In the genomic region with DNA sequence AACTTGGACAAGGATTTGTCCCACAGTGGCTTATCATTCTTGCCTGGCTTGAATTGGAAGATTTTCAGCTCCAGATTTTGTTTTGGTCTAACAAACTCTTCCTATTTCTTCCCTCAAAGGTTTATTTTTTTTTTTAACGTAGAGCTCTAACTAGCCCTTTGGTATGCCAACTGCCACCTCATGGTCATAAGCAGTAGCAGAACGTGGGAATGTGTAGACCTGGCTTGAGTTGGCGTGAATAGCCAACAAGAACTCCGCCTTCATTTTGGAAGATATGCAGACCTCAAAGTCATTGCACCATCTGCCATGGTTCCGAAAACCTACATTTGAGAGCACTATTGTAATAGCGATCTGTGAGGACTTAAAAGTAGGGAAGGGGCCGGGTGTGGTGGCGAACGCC, we compare ENCODE assay signal across 8 mouse cellular contexts. TPM values are rescaled to one million over a fixed set of nuclear protein-coding genes. Genes with fewer than 3 reads are reported as not detected.
A peak's percentile ranks its signal among the peaks of the same experiment; 100 is the strongest.
DNase-seq lines count a peak whose midpoint lies in the region; ATAC-seq and TF ChIP-seq lines count a peak whose summit lies in the region.

No protein-coding gene starts in this region.

- peaks cover 16% of the 10 kb centered on the region for H3K36me3 ChIP-seq in heart, embryonic 11.5 days (ENCODE audit: control insufficient read depth, insufficient read depth, low read length)
- H3K36me3 ChIP-seq in heart, postnatal 0 days (replicated peaks; ENCODE audit: control insufficient read depth, insufficient read depth, low read length): peaks cover 27% of the 10 kb centered on the region
- H3K36me3 ChIP-seq in midbrain, embryonic 10.5 days: peaks cover 31% of the 10 kb centered on the region

- TF ChIP-seq CTCF in heart, postnatal 0 days (IDR thresholded peaks at IDR 0.05; ENCODE audit: low read depth): 0 out of 2 replicates have a peak, but pooled peaks have one; percentile 3

- H3K4me2 ChIP-seq in heart, embryonic 11.5 days: peak overlapping the region; percentile 97
- peak overlapping the region; percentile 88 for H3K4me2 ChIP-seq in heart, postnatal 0 days (ENCODE audit: low read depth, low read length)

- H3K4me3 ChIP-seq in heart, embryonic 11.5 days (ENCODE audit: low read depth, low read length): peak overlapping the region; percentile 96
- H3K4me3 ChIP-seq in heart, postnatal 0 days (ENCODE audit: low read depth, low read length): peak overlapping the region; percentile 68
- H3K4me3 ChIP-seq in midbrain, embryonic 10.5 days: peak overlapping the region; percentile 91

- 52% methylated on average over 9 of the region's 9 CpGs for WGBS in heart, embryonic 11.5 days (ENCODE audit: insufficient replicate concordance)
- WGBS in heart, postnatal 0 days: 51% methylated on average over 9 of the region's 9 CpGs
- 66% methylated on average over 9 of the region's 9 CpGs for WGBS in midbrain, embryonic 10.5 days

- no peak for ATAC-seq in heart, embryonic 11.5 days (replicated peaks; ENCODE audit: insufficient number of reproducible peaks, low FRiP score, low TSS enrichment)
- ATAC-seq in heart, postnatal 0 days (ENCODE audit: insufficient read depth, low read depth): no peak

- no peaks in the 10 kb centered on the region for H3K9me3 ChIP-seq in heart, embryonic 11.5 days (replicated peaks; ENCODE audit: control insufficient read depth, low read length)
- H3K9me3 ChIP-seq in heart, postnatal 0 days (replicated peaks; ENCODE audit: control insufficient read depth, low read length): no peaks in the 10 kb centered on the region
- H3K9me3 ChIP-seq in midbrain, embryonic 10.5 days (replicated peaks): no peaks in the 10 kb centered on the region

- no peak for DNase-seq in heart, postnatal 14 days
- DNase-seq in ES-CJ7 (ENCODE audit: low read depth, low spot score): peak; percentile 43
- no peak for DNase-seq in heart, postnatal 0 days (ENCODE audit: low spot score)
- DNase-seq in midbrain, embryonic 10.5 days (ENCODE audit: low spot score): no peak
- DNase-seq in T-cell, adult 2 months (ENCODE audit: low spot score): no peak
- no peak for DNase-seq in urinary bladder, postnatal 4 days (ENCODE audit: low spot score in 2 of 2)
- no peak for DNase-seq in thymus, postnatal 4 days

- TF ChIP-seq EP300 in heart, postnatal 0 days (IDR thresholded peaks at IDR 0.05; ENCODE audit: low read depth): no peak

- intact Hi-C loops in heart, postnatal 14 days (cut with DNase I): loop anchor here (5.0 kb wide), 2 partner anchors 54 to 134 kb away; partner anchors contain the start of gene Tor4a

- H3K27me3 ChIP-seq in heart, embryonic 11.5 days (ENCODE audit: control insufficient read depth, insufficient read depth, low read length): no peaks in the 10 kb centered on the region
- no peaks in the 10 kb centered on the region for H3K27me3 ChIP-seq in heart, postnatal 0 days (ENCODE audit: control insufficient read depth, insufficient read depth, low read length)
- H3K27me3 ChIP-seq in midbrain, embryonic 10.5 days (ENCODE audit: low read depth, poor library complexity, severe bottlenecking): no peaks in the 10 kb centered on the region

- peak overlapping the region; percentile 97 for H3K9ac ChIP-seq in heart, embryonic 11.5 days (ENCODE audit: low read depth, low read length)
- H3K9ac ChIP-seq in heart, postnatal 0 days (replicated peaks; ENCODE audit: low read depth, low read length): peak overlapping the region; percentile 91; the same call in 1 of the 2 replicates

- no peak overlapping the region for H3K27ac ChIP-seq in heart, embryonic 11.5 days (ENCODE audit: low read depth, low read length)
- H3K27ac ChIP-seq in heart, postnatal 0 days (ENCODE audit: low read depth): no peak overlapping the region
- H3K27ac ChIP-seq in midbrain, embryonic 10.5 days (replicated peaks): peak overlapping the region; percentile 94; the same call in 1 of the 2 replicates

- H3K4me1 ChIP-seq in heart, embryonic 11.5 days (ENCODE audit: control insufficient read depth, insufficient read depth, low read length): peaks cover 8% of the 10 kb centered on the region
- H3K4me1 ChIP-seq in heart, postnatal 0 days (ENCODE audit: control insufficient read depth, insufficient read depth): peaks cover 17% of the 10 kb centered on the region
- peaks cover 26% of the 10 kb centered on the region for H3K4me1 ChIP-seq in midbrain, embryonic 10.5 days

RNA-seq across cellular contexts. Expression of gene Man1b1, which starts 0.7 kb away (rescaled TPM):
- 47.9 and 68.4 TPM in 2 replicates for polyA plus RNA-seq in heart, embryonic 11.5 days (2014; fragmentation: Nextera tagmentation; extraction: Ambion mirVana)
- 10 to 100 TPM; 22.1 to 22.2 TPM for total RNA-seq in heart, postnatal 14 days (2021)
- 20.1 and 41.2 TPM in 2 replicates for total RNA-seq in heart, postnatal 0 days (2014; rRNA removed; ENCODE audit: low replicate concordance)
- polyA plus RNA-seq in heart, postnatal 0 days (2015; fragmentation: Nextera tagmentation; extraction: Ambion mirVana): 18.8 and 19.5 TPM in 2 replicates
- 55.6 and 62.8 TPM in 2 replicates for polyA plus RNA-seq in midbrain, embryonic 10.5 days (2016; fragmentation: Nextera tagmentation; extraction: Ambion mirVana)

RNA-seq across cellular contexts. Expression of gene Grin1, which starts 12.5 kb away (rescaled TPM):
- polyA plus RNA-seq in heart, embryonic 11.5 days (2014; fragmentation: Nextera tagmentation; extraction: Ambion mirVana): 0.96 and 1.1 TPM in 2 replicates
- total RNA-seq in heart, postnatal 14 days (2021): not detected
- total RNA-seq in heart, postnatal 0 days (2014; rRNA removed; ENCODE audit: low replicate concordance): 0.46 TPM in 1 of 2 replicates, not detected in the other
- not detected in 2 replicates for polyA plus RNA-seq in heart, postnatal 0 days (2015; fragmentation: Nextera tagmentation; extraction: Ambion mirVana)
- polyA plus RNA-seq in midbrain, embryonic 10.5 days (2016; fragmentation: Nextera tagmentation; extraction: Ambion mirVana): 1.5 and 1.8 TPM in 2 replicates

RNA-seq across cellular contexts. Expression of gene Dpp7, which starts 24.7 kb away (rescaled TPM):
- polyA plus RNA-seq in heart, embryonic 11.5 days (2014; fragmentation: Nextera tagmentation; extraction: Ambion mirVana): 13.1 and 14.0 TPM in 2 replicates
- total RNA-seq in heart, postnatal 14 days (2021): 1 to 10 TPM; 2.7 to 3.9 TPM
- total RNA-seq in heart, postnatal 0 days (2014; rRNA removed; ENCODE audit: low replicate concordance): 9.0 and 13.2 TPM in 2 replicates
- polyA plus RNA-seq in heart, postnatal 0 days (2015; fragmentation: Nextera tagmentation; extraction: Ambion mirVana): 4.3 and 4.6 TPM in 2 replicates
- polyA plus RNA-seq in midbrain, embryonic 10.5 days (2016; fragmentation: Nextera tagmentation; extraction: Ambion mirVana): 16.2 and 20.2 TPM in 2 replicates

RNA-seq across cellular contexts. Expression of gene Uap1l1, which starts 34.0 kb away (rescaled TPM):
- polyA plus RNA-seq in heart, embryonic 11.5 days (2014; fragmentation: Nextera tagmentation; extraction: Ambion mirVana): 10.8 and 11.2 TPM in 2 replicates
- total RNA-seq in heart, postnatal 14 days (2021): 1 to 10 TPM; 4.5 to 6.0 TPM
- 1.3 and 10.9 TPM in 2 replicates for total RNA-seq in heart, postnatal 0 days (2014; rRNA removed; ENCODE audit: low replicate concordance)
- 13.0 and 14.3 TPM in 2 replicates for polyA plus RNA-seq in heart, postnatal 0 days (2015; fragmentation: Nextera tagmentation; extraction: Ambion mirVana)
- 6.0 and 8.4 TPM in 2 replicates for polyA plus RNA-seq in midbrain, embryonic 10.5 days (2016; fragmentation: Nextera tagmentation; extraction: Ambion mirVana)

RNA-seq across cellular contexts. Expression of gene Sapcd2, which starts 40.7 kb away (rescaled TPM):
- polyA plus RNA-seq in heart, embryonic 11.5 days (2014; fragmentation: Nextera tagmentation; extraction: Ambion mirVana): 16.0 and 18.2 TPM in 2 replicates
- total RNA-seq in heart, postnatal 14 days (2021): 1 to 10 TPM in 1 of 2 experiments, under 1 TPM in 1; 0.88 to 1.5 TPM
- 14.0 and 26.1 TPM in 2 replicates for total RNA-seq in heart, postnatal 0 days (2014; rRNA removed; ENCODE audit: low replicate concordance)
- polyA plus RNA-seq in heart, postnatal 0 days (2015; fragmentation: Nextera tagmentation; extraction: Ambion mirVana): 5.6 and 6.4 TPM in 2 replicates
- polyA plus RNA-seq in midbrain, embryonic 10.5 days (2016; fragmentation: Nextera tagmentation; extraction: Ambion mirVana): 73.4 and 86.4 TPM in 2 replicates
